In the genomic region with DNA sequence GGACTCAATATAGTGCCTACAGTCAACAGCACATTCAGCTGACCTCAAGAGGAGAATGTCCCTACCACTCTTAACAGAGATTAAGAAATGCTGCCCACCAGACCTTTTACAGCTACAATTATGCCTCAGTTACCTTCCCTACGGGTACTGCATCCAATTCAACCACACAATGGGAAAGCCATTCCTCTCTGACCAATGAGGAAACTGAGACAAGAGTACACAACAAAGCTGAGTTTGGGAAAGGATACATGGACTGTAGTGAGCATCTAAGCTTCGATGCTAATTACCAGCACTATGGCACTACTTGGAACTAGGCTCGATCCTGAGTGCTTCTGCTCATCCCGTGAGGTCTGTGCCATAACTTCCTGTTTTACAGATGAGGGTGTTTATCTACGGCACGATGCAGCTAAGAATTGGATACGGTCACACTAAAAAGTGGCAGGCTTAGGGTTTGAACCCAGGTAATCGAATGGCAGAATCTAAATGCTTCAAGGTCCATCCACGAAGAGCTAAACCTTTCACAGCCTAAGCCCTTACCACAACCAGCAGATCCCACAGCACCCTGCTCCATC, we compare ENCODE assay signal across 29 mouse cellular contexts. TPM values are rescaled to one million over a fixed set of nuclear protein-coding genes. Genes with fewer than 3 reads are reported as not detected.
DNase-seq lines count a peak whose midpoint lies in the region; ATAC-seq and TF ChIP-seq lines count a peak whose summit lies in the region.
"Had no signal": no experiment of that assay in that cellular context is flagged by ENCODE, and none has a peak within 500 bp of the region (broad histone marks: within the 10 kb centered on the region; RNA-seq: fewer than 3 reads in every experiment).

No protein-coding gene starts in this region.

- H3K27me3 ChIP-seq in liver, embryonic 11.5 days (replicated peaks; ENCODE audit: control insufficient read depth, insufficient read depth, low read length) = no peaks in the 10 kb centered on the region
- no peaks in the 10 kb centered on the region for H3K27me3 ChIP-seq in G1E (ENCODE audit: insufficient read depth, low read length)
- no peaks in the 10 kb centered on the region for H3K27me3 ChIP-seq in liver, embryonic 13.5 days
- H3K27me3 ChIP-seq: CH12.LX; embryonic facial prominence, embryonic 12.5 days; limb, embryonic 15.5 days had no signal

- 76% methylated on average over 9 of the region's 9 CpGs for whole genome bisulfite sequencing in liver, embryonic 11.5 days
- 67% methylated on average over 9 of the region's 9 CpGs for WGBS in liver, embryonic 13.5 days (ENCODE audit: insufficient replicate concordance)

- ATAC-seq in CD4-positive, CD25-positive, alpha-beta regulatory T cell, adult 4 months = no peak
- ATAC-seq in liver, embryonic 11.5 days (replicated peaks; ENCODE audit: low FRiP score) = no peak
- no peak for ATAC-seq in G1E (ENCODE audit: extremely low read depth, insufficient number of reproducible peaks, low FRiP score, poor library complexity, severe bottlenecking)
- ATAC-seq in liver, embryonic 13.5 days (ENCODE audit: low read depth) = no peak
- ATAC-seq in activated CD4-positive, CD25-positive, alpha-beta regulatory T cell, adult 4 months = no peak
- ATAC-seq: hindbrain, postnatal 0 days had no signal

- DNase-seq in CD4-positive, CD25-positive, alpha-beta regulatory T cell, adult 2 months (ENCODE audit: low read depth, low spot score) = peak; percentile 36
- DNase-seq in liver, embryonic 11.5 days (ENCODE audit: low spot score) = no peak
- no peak for DNase-seq in liver
- DNase-seq in G1E (ENCODE audit: low spot score) = no peak
- DNase-seq in liver, embryonic 13.5 days = no peak
- DNase-seq in embryo, embryonic 10.5 days (ENCODE audit: low spot score) = no peak
- DNase-seq: cerebellum, adult 18-20 months; cerebellum, postnatal 14 days; gastrocnemius, postnatal 36 days; kidney, adult 2 months; kidney, postnatal 10 days; lung, adult 2 months; lung, postnatal 36 days; midbrain, embryonic 14.5 days had no signal

- no peak overlapping the region for H3K27ac ChIP-seq in liver, embryonic 11.5 days (ENCODE audit: low read depth, low read length)
- H3K27ac ChIP-seq in liver, embryonic 13.5 days = no peak overlapping the region
- H3K27ac ChIP-seq: embryonic facial prominence, embryonic 12.5 days; hindbrain, postnatal 0 days; left cerebral cortex, adult 2 months; limb, embryonic 15.5 days; stomach, postnatal 0 days had no signal

- H3K4me3 ChIP-seq in liver, embryonic 11.5 days (ENCODE audit: low read depth, low read length) = no peak overlapping the region
- peak overlapping the region; percentile 45; the same call in 1 of the 2 replicates for H3K4me3 ChIP-seq in G1E (ENCODE audit: low read depth, low read length)
- no peak overlapping the region for H3K4me3 ChIP-seq in liver, embryonic 13.5 days (replicated peaks)
- H3K4me3 ChIP-seq: embryonic facial prominence, embryonic 12.5 days; left cerebral cortex, adult 2 months; limb, embryonic 15.5 days had no signal

- no peaks in the 10 kb centered on the region for H3K36me3 ChIP-seq in liver, embryonic 11.5 days (ENCODE audit: control insufficient read depth, insufficient read depth, low read length)
- peaks cover 17% of the 10 kb centered on the region for H3K36me3 ChIP-seq in G1E (replicated peaks)
- H3K36me3 ChIP-seq in liver, embryonic 13.5 days = no peaks in the 10 kb centered on the region; the same call in 1 of the 2 replicates
- H3K36me3 ChIP-seq: embryonic facial prominence, embryonic 12.5 days; limb, embryonic 15.5 days had no signal

- peak overlapping the region; percentile 1; the same call in 1 of the 2 replicates for H3K4me2 ChIP-seq in liver, embryonic 11.5 days
- 0 out of 2 replicates have a peak overlapping the region, but pooled peaks have one; percentile 83 for H3K4me2 ChIP-seq in liver, embryonic 13.5 days
- H3K4me2 ChIP-seq: limb, embryonic 15.5 days had no signal

- no peak for TF ChIP-seq CTCF in G1E (IDR thresholded peaks at IDR 0.05; ENCODE audit: low read depth, low read length)

- H3K4me1 ChIP-seq in liver, embryonic 11.5 days (replicated peaks; ENCODE audit: control insufficient read depth, insufficient read depth, low read length) = peaks cover 17% of the 10 kb centered on the region
- H3K4me1 ChIP-seq in G1E (ENCODE audit: insufficient read depth, low read depth, low read length) = peaks cover 68% of the 10 kb centered on the region
- H3K4me1 ChIP-seq in liver, embryonic 13.5 days (replicated peaks) = peaks cover 44% of the 10 kb centered on the region
- H3K4me1 ChIP-seq: embryonic facial prominence, embryonic 12.5 days had no signal

- no peaks in the 10 kb centered on the region for H3K9me3 ChIP-seq in liver, embryonic 11.5 days (ENCODE audit: control insufficient read depth, low read length)
- no peaks in the 10 kb centered on the region for H3K9me3 ChIP-seq in G1E (replicated peaks)
- H3K9me3 ChIP-seq in liver, embryonic 13.5 days (replicated peaks) = no peaks in the 10 kb centered on the region
- H3K9me3 ChIP-seq: embryonic facial prominence, embryonic 12.5 days; limb, embryonic 15.5 days had no signal

- no peak overlapping the region for H3K9ac ChIP-seq in liver, embryonic 11.5 days (ENCODE audit: low read depth, low read length)
- no peak overlapping the region for H3K9ac ChIP-seq in liver, embryonic 13.5 days
- H3K9ac ChIP-seq: embryonic facial prominence, embryonic 12.5 days; limb, embryonic 15.5 days had no signal

RNA-seq across cellular contexts. Expression of a gene that starts 1.8 kb away (rescaled TPM):
- 10 to 100 TPM; 48.7 to 55.3 TPM for polyA plus RNA-seq in CD4-positive, CD25-positive, alpha-beta regulatory T cell, adult 4 months (2017; shearing (Covaris generic))
- polyA plus RNA-seq in liver, embryonic 11.5 days (2014; fragmentation: Nextera tagmentation; extraction: Ambion mirVana) = 0.06 TPM in 1 of 2 replicates, not detected in the other
- total RNA-seq in G1E (2014; fragmentation: Nextera tagmentation) = not detected in 2 replicates
- 0.11 and 0.52 TPM in 2 replicates for total RNA-seq in G1E (2017)
- 0.96 and 2.2 TPM in 2 replicates for polyA plus RNA-seq in G1E (2012)
- 0.05 TPM in 1 of 2 replicates, not detected in the other for polyA plus RNA-seq in liver, embryonic 13.5 days (2015; fragmentation: Nextera tagmentation; extraction: Ambion mirVana)
- 10 to 100 TPM; 31.5 to 37.6 TPM for polyA plus RNA-seq in activated CD4-positive, CD25-positive, alpha-beta regulatory T cell, adult 4 months (2017; shearing (Covaris generic))
- total RNA-seq: adrenal gland, adult 18-20 months; hindbrain, postnatal 0 days; left cerebral cortex, adult 2 months; left cerebral cortex, postnatal 36 days had no signal
- polyA plus RNA-seq: embryonic facial prominence, embryonic 12.5 days; forebrain, embryonic 11.5 days; limb, embryonic 15.5 days; stomach, postnatal 0 days had no signal

RNA-seq across cellular contexts. Expression of a gene that starts 2.4 kb away (rescaled TPM):
- 1 to 10 TPM; 3.4 to 9.2 TPM for polyA plus RNA-seq in CD4-positive, CD25-positive, alpha-beta regulatory T cell, adult 4 months (2017; shearing (Covaris generic))
- 0.49 and 1.4 TPM in 2 replicates for polyA plus RNA-seq in liver, embryonic 11.5 days (2014; fragmentation: Nextera tagmentation; extraction: Ambion mirVana)
- total RNA-seq in G1E (2014; fragmentation: Nextera tagmentation) (1.6 and 6.3 TPM in 2 replicates), G1E (2017) (1.1 and 1.5 TPM in 2 replicates)
- polyA plus RNA-seq in G1E (2012) = 1.6 and 1.9 TPM in 2 replicates
- 0.17 and 0.37 TPM in 2 replicates for polyA plus RNA-seq in liver, embryonic 13.5 days (2015; fragmentation: Nextera tagmentation; extraction: Ambion mirVana)
- 1 to 10 TPM; 4.4 to 6.5 TPM for polyA plus RNA-seq in activated CD4-positive, CD25-positive, alpha-beta regulatory T cell, adult 4 months (2017; shearing (Covaris generic))

RNA-seq across cellular contexts. Expression of a gene that starts 33.7 kb away (rescaled TPM):
- polyA plus RNA-seq in CD4-positive, CD25-positive, alpha-beta regulatory T cell, adult 4 months (2017; shearing (Covaris generic)) = 10 to 100 TPM; 14.0 to 27.4 TPM
- 32.5 and 35.3 TPM in 2 replicates for polyA plus RNA-seq in liver, embryonic 11.5 days (2014; fragmentation: Nextera tagmentation; extraction: Ambion mirVana)
- total RNA-seq in G1E (2014; fragmentation: Nextera tagmentation) = 5.2 and 7.2 TPM in 2 replicates
- 30.3 and 32.3 TPM in 2 replicates for total RNA-seq in G1E (2017)
- 29.4 and 31.7 TPM in 2 replicates for polyA plus RNA-seq in G1E (2012)
- 22.3 and 23.4 TPM in 2 replicates for polyA plus RNA-seq in liver, embryonic 13.5 days (2015; fragmentation: Nextera tagmentation; extraction: Ambion mirVana)
- polyA plus RNA-seq in activated CD4-positive, CD25-positive, alpha-beta regulatory T cell, adult 4 months (2017; shearing (Covaris generic)) = 1 to 10 TPM; 7.3 to 9.1 TPM

RNA-seq across cellular contexts. Expression of a gene that starts 35.2 kb away (rescaled TPM):
- polyA plus RNA-seq in CD4-positive, CD25-positive, alpha-beta regulatory T cell, adult 4 months (2017; shearing (Covaris generic)) = not detected
- polyA plus RNA-seq in liver, embryonic 11.5 days (2014; fragmentation: Nextera tagmentation; extraction: Ambion mirVana) = 0.03 and 0.08 TPM in 2 replicates
- total RNA-seq in G1E (2014; fragmentation: Nextera tagmentation) (0.44 and 0.45 TPM in 2 replicates), G1E (2017) (0.66 and 0.99 TPM in 2 replicates)
- polyA plus RNA-seq in G1E (2012) = 0.34 and 0.68 TPM in 2 replicates
- polyA plus RNA-seq in liver, embryonic 13.5 days (2015; fragmentation: Nextera tagmentation; extraction: Ambion mirVana) = 0.10 TPM in 1 of 2 replicates, not detected in the other
- not detected for polyA plus RNA-seq in activated CD4-positive, CD25-positive, alpha-beta regulatory T cell, adult 4 months (2017; shearing (Covaris generic))
- total RNA-seq: adrenal gland, adult 18-20 months; gastrocnemius, adult 18-20 months; gastrocnemius, postnatal 36 days; hematopoietic stem cell, adult 5-6 weeks; layer of hippocampus, postnatal 10 days had no signal
- polyA plus RNA-seq: forebrain, embryonic 11.5 days; heart, embryonic 16.5 days; kidney, adult 2 months; stomach, postnatal 0 days had no signal

Comparison
In these comparisons a context has a peak if more than half of its experiments do, and no peak if none do; other contexts are left out.
1. RNA of a gene that starts 1.8 kb away (polyA plus RNA-seq): 48.7 to 55.3 TPM in CD4-positive, CD25-positive, alpha-beta regulatory T cell, adult 4 months and 31.5 to 37.6 TPM in activated CD4-positive, CD25-positive, alpha-beta regulatory T cell, adult 4 months; 0.96 to 2.2 TPM in G1E, 0.05 TPM in liver, embryonic 13.5 days and 0.06 TPM in liver, embryonic 11.5 days; every median in the first group is over 10 times any median in the second.